Mouse (Mus musculus) erythroblast, embryonic 14.5 days (primary cell): Measurements from ENCODE around the gene Magi2. TPM values are rescaled to one million over a fixed set of nuclear protein-coding genes. Genes with fewer than 3 reads are reported as not detected.
"Not testable (repeated sequence)": the region's sequence is repeated elsewhere in the genome, so short reads cannot be mapped to it uniquely, and the experiment has no call there.

ENCODE experiments used
- H3K27me3 ChIP-seq: 2 replicates; pipeline ENCODE4 v1.6.1; 2012; ENCODE audit warnings: inconsistent platforms; ENCODE audit not compliant: control insufficient read depth
- H3K36me3 ChIP-seq: 2 replicates; pipeline ENCODE4 v1.6.1; 2012; ENCODE audit warnings: mild to moderate bottlenecking, inconsistent platforms; ENCODE audit not compliant: control insufficient read depth
- H3K4me1 ChIP-seq: 2 replicates; pipeline ENCODE4 v1.6.1; 2012; ENCODE audit warnings: inconsistent platforms; ENCODE audit not compliant: control insufficient read depth
- H3K4me3 ChIP-seq: replicated peaks from 2 replicates; pipeline ENCODE3; 2012; ENCODE audit warnings: moderate library complexity, mild to moderate bottlenecking, inconsistent platforms
- H3K9me3 ChIP-seq: 2 replicates; pipeline ENCODE4 v1.6.1; 2012; ENCODE audit warnings: low read length, inconsistent platforms, mixed read lengths; ENCODE audit not compliant: control insufficient read depth
- GATA1 ChIP-seq: IDR thresholded peaks from 2 replicates; pipeline ENCODE4 v1.6.1; 2012; ENCODE audit warnings: low read length, inconsistent platforms, mixed read lengths
- TAL1 ChIP-seq: IDR thresholded peaks from 3 replicates; pipeline ENCODE4 v1.6.1; 2012; ENCODE audit warnings: low read length, inconsistent platforms, mixed read lengths
- polyA plus RNA-seq: library from polyadenylated mRNA; stranded (reverse); fragments of >175 nt; gene quantifications from 2 replicates; pipeline ENCODE4 v1.2.3, GENCODE M21; 2012

The Magi2 gene
- polyA plus RNA-seq, 1 experiment = not detected

- H3K27me3 ChIP-seq = no peaks in the 10 kb centered on the region
- TF ChIP-seq GATA1 (no peak), TAL1 (no peak)
Measured at GRCm38 (mm10) chr5:20692230-20692629, 1465.4 kb downstream of the Magi2 start.

GRCm38 (mm10) chr5:20699116-20699515 is 1472.3 kb downstream of the Magi2 start:
- peaks cover 7% of the 10 kb centered on the region for H3K9me3 ChIP-seq
- TF ChIP-seq GATA1 (no peak), TAL1 (no peak)
- H3K4me1 ChIP-seq = peaks cover 4% of the 10 kb centered on the region
- H3K27me3 ChIP-seq = peaks cover 33% of the 10 kb centered on the region
- H3K4me3 ChIP-seq = no peak overlapping the region
- H3K36me3 ChIP-seq = no peaks in the 10 kb centered on the region

More at GRCm38 (mm10) chr5:20692230-20692629, 1465.4 kb downstream of the Magi2 start:
- Histone ChIP-seq H3K36me3 (no peaks in the 10 kb centered on the region), H3K4me3 (no peak overlapping the region), H3K4me1 (no peaks in the 10 kb centered on the region), H3K9me3 (peaks cover 23% of the 10 kb centered on the region)

GRCm38 (mm10) chr5:20701483-20702421 is 1474.9 kb downstream of the Magi2 start:
- Histone ChIP-seq H3K4me3 (peak overlapping the region; percentile 48), H3K27me3 (peaks cover 38% of the 10 kb centered on the region), H3K9me3 (no peaks in the 10 kb centered on the region), H3K4me1 (peaks cover 4% of the 10 kb centered on the region), H3K36me3 (no peaks in the 10 kb centered on the region)
- TF ChIP-seq GATA1 = no peak
- TF ChIP-seq TAL1 = no peak

GRCm38 (mm10) chr5:20702480-20703303 is 1475.9 kb downstream of the Magi2 start:
- no peaks in the 10 kb centered on the region for H3K9me3 ChIP-seq
- H3K27me3 ChIP-seq = peaks cover 38% of the 10 kb centered on the region
- TF ChIP-seq GATA1 (no peak), TAL1 (no peak)

GRCm38 (mm10) chr5:20703304-20703700 is 1476.5 kb downstream of the Magi2 start:
- Histone ChIP-seq H3K4me1 (peaks cover 4% of the 10 kb centered on the region), H3K4me3 (no peak overlapping the region), H3K36me3 (no peaks in the 10 kb centered on the region), H3K9me3 (no peaks in the 10 kb centered on the region), H3K27me3 (peaks cover 38% of the 10 kb centered on the region)
- no peak for TF ChIP-seq TAL1
- TF ChIP-seq GATA1 = no peak

More at GRCm38 (mm10) chr5:20702480-20703303, 1475.9 kb downstream of the Magi2 start:
- Histone ChIP-seq H3K4me1 (peaks cover 4% of the 10 kb centered on the region), H3K36me3 (no peaks in the 10 kb centered on the region), H3K4me3 (peak overlapping the region; percentile 48)

GRCm38 (mm10) chr5:20703971-20704575 is 1477.2 kb downstream of the Magi2 start:
- TF ChIP-seq TAL1 = no peak
- no peak for TF ChIP-seq GATA1
- Histone ChIP-seq H3K4me3 (no peak overlapping the region), H3K36me3 (no peaks in the 10 kb centered on the region), H3K9me3 (no peaks in the 10 kb centered on the region), H3K4me1 (peaks cover 4% of the 10 kb centered on the region), H3K27me3 (peaks cover 38% of the 10 kb centered on the region)

- H3K9me3 ChIP-seq = no peaks in the 10 kb centered on the region
- no peak for TF ChIP-seq GATA1
- no peak for TF ChIP-seq TAL1
- H3K36me3 ChIP-seq = no peaks in the 10 kb centered on the region
- H3K4me1 ChIP-seq = peaks cover 4% of the 10 kb centered on the region
- peaks cover 38% of the 10 kb centered on the region for H3K27me3 ChIP-seq
- no peak overlapping the region for H3K4me3 ChIP-seq
Measured at GRCm38 (mm10) chr5:20704886-20705285, 1478.0 kb downstream of the Magi2 start.

GRCm38 (mm10) chr5:20706322-20707282 is 1479.8 kb downstream of the Magi2 start:
- H3K36me3 ChIP-seq, H3K4me1 ChIP-seq, H3K4me3 ChIP-seq, H3K9me3 ChIP-seq: not testable (repeated sequence)
- peaks cover 29% of the 10 kb centered on the region for H3K27me3 ChIP-seq

GRCm38 (mm10) chr5:20710845-20711244 is 1484.0 kb downstream of the Magi2 start:
- H3K27me3 ChIP-seq, H3K9me3 ChIP-seq, H3K4me1 ChIP-seq, H3K36me3 ChIP-seq, H3K4me3 ChIP-seq: not testable (repeated sequence)

- not testable (repeated sequence) for H3K27me3 ChIP-seq, H3K36me3 ChIP-seq, H3K9me3 ChIP-seq, H3K4me3 ChIP-seq, H3K4me1 ChIP-seq
Measured at GRCm38 (mm10) chr5:20714619-20715018, 1487.8 kb downstream of the Magi2 start.

GRCm38 (mm10) chr5:20715980-20716379 is 1489.1 kb downstream of the Magi2 start:
- not testable (repeated sequence) for H3K4me1 ChIP-seq, H3K9me3 ChIP-seq, H3K36me3 ChIP-seq, H3K27me3 ChIP-seq, H3K4me3 ChIP-seq
